Mouse (Mus musculus) kidney, embryonic 15.5 days (tissue): ENCODE measurements around the gene Ppme1. TPM values are rescaled to one million over a fixed set of nuclear protein-coding genes. Genes with fewer than 3 reads are reported as not detected.

Experiments
- ATAC-seq: fragments of 200-750 bp; cut with Nextera tagmentation; replicated peaks from 2 replicates; pipeline ENCODE4 v1.8.0; 2017; ENCODE audit warnings: moderate TSS enrichment; ENCODE audit not compliant: low FRiP score
- H3K27ac ChIP-seq: fragments of 300-500 bp; sonication (generic); 2 replicates; pipeline ENCODE4 v1.5.1; 2015; ENCODE audit warnings: mild to moderate bottlenecking, inconsistent platforms
- H3K27me3 ChIP-seq: fragments of 300-500 bp; sonication (generic); 2 replicates; pipeline ENCODE4 v1.6.1; 2015; ENCODE audit warnings: inconsistent platforms
- H3K36me3 ChIP-seq: fragments of 300-500 bp; sonication (generic); 2 replicates; pipeline ENCODE4 v1.6.1; 2015; ENCODE audit warnings: inconsistent platforms
- H3K4me1 ChIP-seq: fragments of 300-500 bp; sonication (generic); 2 replicates; pipeline ENCODE4 v1.6.1; 2015; ENCODE audit warnings: inconsistent platforms
- H3K4me2 ChIP-seq: fragments of 300-500 bp; sonication (generic); 2 replicates; pipeline ENCODE4 v1.6.1; 2015; ENCODE audit warnings: moderate library complexity, mild to moderate bottlenecking, inconsistent platforms
- H3K4me3 ChIP-seq: fragments of 300-500 bp; sonication (generic); replicated peaks from 2 replicates; pipeline ENCODE4 v1.5.1; 2015; ENCODE audit warnings: mild to moderate bottlenecking, inconsistent platforms
- H3K9ac ChIP-seq: fragments of 300-500 bp; sonication (generic); 2 replicates; pipeline ENCODE4 v1.6.1; 2015; ENCODE audit warnings: mild to moderate bottlenecking, inconsistent platforms
- H3K9me3 ChIP-seq: fragments of 300-500 bp; sonication (generic); replicated peaks from 2 replicates; pipeline ENCODE4 v1.6.1; 2016; ENCODE audit warnings: inconsistent platforms
- WGBS: fragments of 180-500 bp; shearing (Covaris S2); methylation state at CpG from one replicate; pipeline ENCODE4 v1.1.7; 2015; ENCODE audit warnings: mixed read lengths; 5-methylcytosine and 5-hydroxymethylcytosine counted together
- polyA plus RNA-seq: library from polyadenylated mRNA; unstranded; fragments of >200 nt; fragmentation: Nextera tagmentation; extraction: Ambion mirVana; gene quantifications from 2 replicates; pipeline ENCODE4 v1.2.1, GENCODE M21; 2015

Ppme1 gene
- polyA plus RNA-seq, 1 experiment from 2014 or later: 68.9 TPM

- H3K27me3 ChIP-seq: no peaks in the 10 kb centered on the region
- WGBS: 6% methylated on average over 17 of the region's 17 CpGs
- no peak; the same call in 1 of the 2 replicates for ATAC-seq
These were observed 409 bp upstream of the Ppme1 start for GRCm38 (mm10) chr7:100372452-100372980.

DNA sequence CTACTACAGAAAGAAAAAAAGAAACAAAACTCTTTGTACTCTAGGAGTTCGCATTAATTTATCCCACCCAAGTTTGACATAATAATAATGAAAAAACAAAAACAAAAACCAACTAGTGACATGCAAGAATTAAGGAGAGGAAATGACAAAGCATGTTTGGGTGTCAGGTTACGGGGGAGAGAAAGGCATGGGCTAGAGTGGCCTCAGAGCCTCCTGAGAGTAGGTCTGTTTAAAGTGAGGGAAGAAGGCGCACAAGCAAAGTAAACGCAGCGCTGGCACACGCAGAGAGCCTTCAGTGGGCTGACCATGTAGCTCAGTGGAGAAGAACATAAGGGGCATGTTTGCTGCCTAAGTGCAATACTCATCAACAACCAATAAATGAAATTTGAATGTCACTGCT lies 7.2 kb downstream of the Ppme1 start:
- 27% methylated on average over 6 of the region's 6 CpGs for WGBS
- Histone ChIP-seq H3K9me3 (no peaks in the 10 kb centered on the region), H3K27ac (no peak overlapping the region), H3K27me3 (no peaks in the 10 kb centered on the region), H3K9ac (no peak overlapping the region), H3K36me3 (no peaks in the 10 kb centered on the region; the same call in 1 of the 2 replicates), H3K4me1 (peaks cover 15% of the 10 kb centered on the region; the same call in 1 of the 2 replicates), H3K4me3 (no peak overlapping the region), H3K4me2 (no peak overlapping the region)
- no peak for ATAC-seq

More at GRCm38 (mm10) chr7:100372452-100372980, 409 bp upstream of the Ppme1 start:
- Histone ChIP-seq H3K36me3 (peaks cover 27% of the 10 kb centered on the region), H3K4me3 (peak overlapping the region; percentile 65), H3K27ac (peak overlapping the region; percentile 86), H3K9ac (peak overlapping the region; percentile 60), H3K4me2 (peak overlapping the region; percentile 72), H3K4me1 (peaks cover 22% of the 10 kb centered on the region), H3K9me3 (no peaks in the 10 kb centered on the region)

- H3K27ac ChIP-seq: no peak overlapping the region
- no peaks in the 10 kb centered on the region for H3K36me3 ChIP-seq
- H3K9ac ChIP-seq: no peak overlapping the region
- H3K4me2 ChIP-seq: no peak overlapping the region
- no peaks in the 10 kb centered on the region for H3K27me3 ChIP-seq
- H3K4me1 ChIP-seq: peaks cover 7% of the 10 kb centered on the region; the same call in 1 of the 2 replicates
- H3K4me3 ChIP-seq: no peak overlapping the region
- no peak for ATAC-seq
- 86% methylated on average over 2 of the region's 2 CpGs for WGBS
- no peaks in the 10 kb centered on the region for H3K9me3 ChIP-seq
These were observed 8.9 kb downstream of the Ppme1 start for GRCm38 (mm10) chr7:100363162-100363561.

GRCm38 (mm10) chr7:100357856-100358255 lies 14.3 kb downstream of the Ppme1 start:
- no peak for ATAC-seq
- Histone ChIP-seq H3K36me3 (peaks cover 15% of the 10 kb centered on the region), H3K27me3 (no peaks in the 10 kb centered on the region), H3K4me3 (no peak overlapping the region), H3K4me1 (0 out of 2 replicates have a peak, but pooled peaks cover 2% of the 10 kb centered on the region), H3K9ac (no peak overlapping the region), H3K4me2 (no peak overlapping the region), H3K9me3 (no peaks in the 10 kb centered on the region), H3K27ac (no peak overlapping the region)

GRCm38 (mm10) chr7:100356768-100357167 lies 15.3 kb downstream of the Ppme1 start:
- WGBS: 63% methylated on average over 1 of the region's 1 CpGs
- H3K9me3 ChIP-seq: no peaks in the 10 kb centered on the region
- H3K27me3 ChIP-seq: no peaks in the 10 kb centered on the region
- no peak overlapping the region for H3K4me2 ChIP-seq
- H3K36me3 ChIP-seq: peaks cover 20% of the 10 kb centered on the region
- H3K4me1 ChIP-seq: no peaks in the 10 kb centered on the region
- no peak overlapping the region for H3K4me3 ChIP-seq
- no peak overlapping the region for H3K9ac ChIP-seq
- H3K27ac ChIP-seq: no peak overlapping the region
- no peak for ATAC-seq

DNA sequence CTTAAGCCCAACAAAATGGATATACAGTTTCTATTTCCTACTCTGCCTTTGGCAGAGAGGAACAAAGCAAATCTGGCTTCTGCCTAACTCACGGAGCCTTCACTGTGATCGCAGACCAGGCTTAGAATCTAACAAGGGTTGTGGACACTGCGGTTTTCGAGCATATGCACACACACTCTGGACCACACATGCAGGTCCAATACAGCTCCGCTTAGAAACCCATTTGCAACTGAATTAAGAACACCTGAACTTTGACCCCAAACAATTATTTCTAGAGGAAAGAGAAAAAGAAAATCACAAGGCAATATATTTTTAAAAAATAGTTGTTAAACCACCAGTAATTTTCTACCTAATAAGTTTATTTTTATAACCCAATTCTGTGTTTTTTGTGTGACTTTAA lies 15.8 kb downstream of the Ppme1 start:
- Histone ChIP-seq H3K9ac (no peak overlapping the region), H3K4me3 (no peak overlapping the region), H3K4me1 (no peaks in the 10 kb centered on the region), H3K9me3 (no peaks in the 10 kb centered on the region), H3K27ac (no peak overlapping the region), H3K36me3 (peaks cover 25% of the 10 kb centered on the region), H3K4me2 (no peak overlapping the region), H3K27me3 (no peaks in the 10 kb centered on the region)
- no peak for ATAC-seq
- 71% methylated on average over 5 of the region's 5 CpGs for WGBS

- Histone ChIP-seq H3K9me3 (no peaks in the 10 kb centered on the region), H3K27ac (no peak overlapping the region), H3K9ac (no peak overlapping the region), H3K4me3 (no peak overlapping the region), H3K27me3 (no peaks in the 10 kb centered on the region), H3K4me1 (no peaks in the 10 kb centered on the region), H3K4me2 (no peak overlapping the region), H3K36me3 (peaks cover 31% of the 10 kb centered on the region)
- 79% methylated on average over 4 of the region's 4 CpGs for WGBS
- no peak for ATAC-seq
These were observed 17.1 kb downstream of the Ppme1 start for GRCm38 (mm10) chr7:100354984-100355383.

DNA sequence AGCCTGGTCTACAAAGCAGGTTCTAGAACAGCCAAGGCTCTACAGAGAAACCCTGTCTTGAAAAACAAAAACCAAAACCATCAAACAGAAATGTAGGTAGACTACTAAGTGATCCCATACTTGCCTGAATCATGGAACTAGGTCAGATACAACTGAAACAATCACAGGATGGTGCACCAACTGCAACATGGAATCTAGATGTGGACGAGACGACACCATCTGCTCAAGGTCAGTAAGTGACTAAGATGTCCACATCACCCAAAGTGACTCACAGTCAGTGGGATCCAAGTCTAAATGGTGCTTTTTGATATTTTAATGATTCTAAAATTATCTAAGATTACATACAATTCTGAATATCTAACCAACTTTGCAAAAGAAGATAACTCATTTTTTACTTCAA lies 36.2 kb downstream of the Ppme1 start:
- Histone ChIP-seq H3K27me3 (no peaks in the 10 kb centered on the region), H3K9me3 (no peaks in the 10 kb centered on the region), H3K4me2 (no peak overlapping the region), H3K4me3 (no peak overlapping the region), H3K36me3 (peaks cover 95% of the 10 kb centered on the region), H3K4me1 (no peaks in the 10 kb centered on the region), H3K9ac (no peak overlapping the region), H3K27ac (no peak overlapping the region)
- ATAC-seq: no peak
- WGBS: 97% methylated on average over 2 of the region's 2 CpGs

DNA sequence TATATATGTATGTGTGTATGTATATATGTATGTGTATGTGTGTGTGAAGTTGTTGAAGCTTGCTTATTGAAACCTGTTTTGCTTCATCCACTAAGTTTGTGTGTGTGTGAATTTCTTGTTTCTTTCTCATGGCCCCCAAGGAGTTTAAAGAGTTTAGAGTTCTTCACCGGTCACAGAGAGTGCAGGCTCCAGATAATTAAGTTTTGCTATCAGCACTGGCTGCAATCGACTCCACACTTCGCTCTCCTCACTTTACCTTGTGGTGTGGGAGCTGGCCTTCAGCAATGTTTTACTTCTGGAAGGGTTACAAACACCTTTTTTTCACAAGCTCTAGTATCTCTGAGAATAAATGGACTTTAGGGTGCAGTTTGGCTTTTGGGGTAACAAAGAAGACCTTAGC lies 40.8 kb downstream of the Ppme1 start:
- no peak overlapping the region for H3K4me3 ChIP-seq
- H3K9ac ChIP-seq: no peak overlapping the region
- H3K9me3 ChIP-seq: no peaks in the 10 kb centered on the region
- no peaks in the 10 kb centered on the region for H3K27me3 ChIP-seq
- 75% methylated on average over 3 of the region's 3 CpGs for WGBS
- no peak overlapping the region for H3K27ac ChIP-seq
- H3K4me1 ChIP-seq: no peaks in the 10 kb centered on the region
- H3K36me3 ChIP-seq: peaks cover 92% of the 10 kb centered on the region
- H3K4me2 ChIP-seq: no peak overlapping the region
- ATAC-seq: no peak

GRCm38 (mm10) chr7:100328636-100329035 lies 43.5 kb downstream of the Ppme1 start:
- no peak for ATAC-seq
- no peak overlapping the region for H3K4me2 ChIP-seq
- 85% methylated on average over 4 of the region's 4 CpGs for WGBS

GRCm38 (mm10) chr7:100327514-100327913 lies 44.6 kb downstream of the Ppme1 start:
- Histone ChIP-seq H3K27me3 (no peaks in the 10 kb centered on the region), H3K9ac (no peak overlapping the region), H3K4me1 (no peaks in the 10 kb centered on the region), H3K36me3 (peaks cover 71% of the 10 kb centered on the region), H3K4me2 (no peak overlapping the region), H3K9me3 (no peaks in the 10 kb centered on the region), H3K4me3 (no peak overlapping the region), H3K27ac (no peak overlapping the region)
- 73% methylated on average over 7 of the region's 7 CpGs for WGBS
- ATAC-seq: no peak

More at GRCm38 (mm10) chr7:100328636-100329035, 43.5 kb downstream of the Ppme1 start:
- H3K36me3 ChIP-seq: peaks cover 82% of the 10 kb centered on the region
- H3K4me3 ChIP-seq: no peak overlapping the region
- H3K9ac ChIP-seq: no peak overlapping the region
- H3K27me3 ChIP-seq: no peaks in the 10 kb centered on the region
- no peaks in the 10 kb centered on the region for H3K9me3 ChIP-seq
- H3K27ac ChIP-seq: no peak overlapping the region
- H3K4me1 ChIP-seq: no peaks in the 10 kb centered on the region

DNA sequence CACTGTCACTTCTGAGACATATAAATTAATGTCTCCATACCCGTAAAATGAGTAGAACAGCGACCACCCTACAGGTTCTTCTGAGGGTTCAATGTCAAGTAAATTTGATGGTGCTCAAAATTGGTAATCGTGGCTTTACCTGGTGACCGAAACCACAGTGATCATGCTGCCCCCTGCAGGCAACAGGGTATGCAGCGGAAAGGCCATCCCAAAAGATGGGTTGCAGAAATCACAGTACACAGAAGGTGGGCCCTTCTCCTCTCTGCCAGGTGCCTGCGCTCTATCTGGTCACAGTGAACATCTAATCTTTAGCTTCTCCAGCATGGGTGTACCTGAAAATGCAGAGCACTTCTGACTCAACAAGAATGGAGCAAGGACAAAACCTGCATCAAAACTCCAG lies 46.6 kb downstream of the Ppme1 start:
- no peaks in the 10 kb centered on the region for H3K27me3 ChIP-seq
- H3K4me2 ChIP-seq: no peak overlapping the region
- peaks cover 51% of the 10 kb centered on the region for H3K36me3 ChIP-seq
- H3K4me1 ChIP-seq: no peaks in the 10 kb centered on the region
- H3K4me3 ChIP-seq: no peak overlapping the region
- 76% methylated on average over 6 of the region's 6 CpGs for WGBS
- no peaks in the 10 kb centered on the region for H3K9me3 ChIP-seq
- no peak for ATAC-seq
- H3K27ac ChIP-seq: no peak overlapping the region
- H3K9ac ChIP-seq: no peak overlapping the region

- H3K4me2 ChIP-seq: no peak overlapping the region
- H3K9me3 ChIP-seq: no peaks in the 10 kb centered on the region
- no peak overlapping the region for H3K9ac ChIP-seq
- ATAC-seq: no peak
- no peak overlapping the region for H3K27ac ChIP-seq
- peaks cover 36% of the 10 kb centered on the region for H3K36me3 ChIP-seq
- no peak overlapping the region for H3K4me3 ChIP-seq
- H3K4me1 ChIP-seq: no peaks in the 10 kb centered on the region
- no peaks in the 10 kb centered on the region for H3K27me3 ChIP-seq
- 90% methylated on average over 3 of the region's 3 CpGs for WGBS
These were observed 48.4 kb downstream of the Ppme1 start for GRCm38 (mm10) chr7:100323721-100324120.
